Mouse (Mus musculus): ENCODE measurements around the gene Klhl32. TPM values are rescaled to one million over a fixed set of nuclear protein-coding genes. Genes with fewer than 3 reads are reported as not detected.
"Not testable (repeated sequence)": the region's sequence is repeated elsewhere in the genome, so short reads cannot be mapped to it uniquely, and the experiment has no call there.

Gene Klhl32
- polyA plus RNA-seq, 1 experiment: 0.96 TPM

- H3K4me3 ChIP-seq (ENCODE audit: low read depth, low read length): no peak overlapping the region
- H3K9ac ChIP-seq (ENCODE audit: low read depth, poor library complexity, severe bottlenecking): no peak overlapping the region
- H3K36me3 ChIP-seq (ENCODE audit: control insufficient read depth, insufficient read depth, low read length, poor library complexity, severe bottlenecking): no peaks in the 10 kb centered on the region
- no peaks in the 10 kb centered on the region; the same call in 1 of the 2 replicates for H3K27me3 ChIP-seq (ENCODE audit: control insufficient read depth, insufficient read depth, low read length, poor library complexity, severe bottlenecking)
- no peaks in the 10 kb centered on the region for H3K4me1 ChIP-seq (ENCODE audit: control insufficient read depth, insufficient read depth, low read length)
- H3K27ac ChIP-seq (ENCODE audit: insufficient read depth, low read length): no peak overlapping the region
- no peaks in the 10 kb centered on the region for H3K9me3 ChIP-seq (replicated peaks; ENCODE audit: control insufficient read depth, insufficient read depth, low read length, poor library complexity, severe bottlenecking)
- TF ChIP-seq CTCF (IDR thresholded peaks at IDR 0.05; ENCODE audit: low read depth, low read length): no peak
Observed at GRCm38 (mm10) chr4:24715559-24715958, 135.4 kb downstream of the Klhl32 start.

- no peaks in the 10 kb centered on the region for H3K4me1 ChIP-seq (ENCODE audit: control insufficient read depth, insufficient read depth, low read length)
- no peaks in the 10 kb centered on the region for H3K36me3 ChIP-seq (ENCODE audit: control insufficient read depth, insufficient read depth, low read length, poor library complexity, severe bottlenecking)
- no peaks in the 10 kb centered on the region; the same call in 1 of the 2 replicates for H3K27me3 ChIP-seq (ENCODE audit: control insufficient read depth, insufficient read depth, low read length, poor library complexity, severe bottlenecking)
- no peaks in the 10 kb centered on the region for H3K9me3 ChIP-seq (replicated peaks; ENCODE audit: control insufficient read depth, insufficient read depth, low read length, poor library complexity, severe bottlenecking)
- no peak overlapping the region for H3K27ac ChIP-seq (ENCODE audit: insufficient read depth, low read length)
- no peak overlapping the region for H3K4me3 ChIP-seq (ENCODE audit: low read depth, low read length)
- no peak overlapping the region for H3K9ac ChIP-seq (ENCODE audit: low read depth, poor library complexity, severe bottlenecking)
- TF ChIP-seq CTCF (IDR thresholded peaks at IDR 0.05; ENCODE audit: low read depth, low read length): no peak
- no peak for TF ChIP-seq EP300 (IDR thresholded peaks at IDR 0.05; ENCODE audit: insufficient read depth, low read depth, low read length)
- no peak for TF ChIP-seq POLR2A (IDR thresholded peaks at IDR 0.05; ENCODE audit: insufficient read depth, low read length)
Observed at GRCm38 (mm10) chr4:24714367-24714766, 136.6 kb downstream of the Klhl32 start.

GRCm38 (mm10) chr4:24698528-24699117, 152.3 kb downstream of the Klhl32 start:
- H3K4me3 ChIP-seq (ENCODE audit: low read depth, low read length): no peak overlapping the region
- H3K9ac ChIP-seq (ENCODE audit: low read depth, poor library complexity, severe bottlenecking): no peak overlapping the region
- no peaks in the 10 kb centered on the region for H3K9me3 ChIP-seq (replicated peaks; ENCODE audit: control insufficient read depth, insufficient read depth, low read length, poor library complexity, severe bottlenecking)
- H3K27me3 ChIP-seq (ENCODE audit: control insufficient read depth, insufficient read depth, low read length, poor library complexity, severe bottlenecking): 0 out of 2 replicates have a peak, but pooled peaks cover 1% of the 10 kb centered on the region
- TF ChIP-seq POLR2A (IDR thresholded peaks at IDR 0.05; ENCODE audit: insufficient read depth, low read length) (no peak), EP300 (IDR thresholded peaks at IDR 0.05; ENCODE audit: insufficient read depth, low read depth, low read length) (no peak), CTCF (IDR thresholded peaks at IDR 0.05; ENCODE audit: low read depth, low read length) (peak; percentile 13)
- H3K27ac ChIP-seq (ENCODE audit: insufficient read depth, low read length): no peak overlapping the region
- H3K36me3 ChIP-seq (ENCODE audit: control insufficient read depth, insufficient read depth, low read length, poor library complexity, severe bottlenecking): no peaks in the 10 kb centered on the region
- H3K4me1 ChIP-seq (ENCODE audit: control insufficient read depth, insufficient read depth, low read length): no peaks in the 10 kb centered on the region

- no peak overlapping the region for H3K4me3 ChIP-seq (ENCODE audit: low read depth, low read length)
- no peaks in the 10 kb centered on the region for H3K36me3 ChIP-seq (ENCODE audit: control insufficient read depth, insufficient read depth, low read length, poor library complexity, severe bottlenecking)
- no peaks in the 10 kb centered on the region for H3K27me3 ChIP-seq (ENCODE audit: control insufficient read depth, insufficient read depth, low read length, poor library complexity, severe bottlenecking)
- TF ChIP-seq EP300 (IDR thresholded peaks at IDR 0.05; ENCODE audit: insufficient read depth, low read depth, low read length): no peak
- TF ChIP-seq POLR2A (IDR thresholded peaks at IDR 0.05; ENCODE audit: insufficient read depth, low read length): no peak
- TF ChIP-seq CTCF (IDR thresholded peaks at IDR 0.05; ENCODE audit: low read depth, low read length): no peak
- H3K9ac ChIP-seq (ENCODE audit: low read depth, poor library complexity, severe bottlenecking): no peak overlapping the region
- no peaks in the 10 kb centered on the region for H3K4me1 ChIP-seq (ENCODE audit: control insufficient read depth, insufficient read depth, low read length)
- H3K9me3 ChIP-seq (replicated peaks; ENCODE audit: control insufficient read depth, insufficient read depth, low read length, poor library complexity, severe bottlenecking): no peaks in the 10 kb centered on the region
- H3K27ac ChIP-seq (ENCODE audit: insufficient read depth, low read length): no peak overlapping the region
Observed at GRCm38 (mm10) chr4:24680080-24680479, 170.8 kb downstream of the Klhl32 start.

GRCm38 (mm10) chr4:24670007-24670406, 180.9 kb downstream of the Klhl32 start:
- Histone ChIP-seq H3K27ac (ENCODE audit: insufficient read depth, low read length) (no peak overlapping the region), H3K9me3 (replicated peaks; ENCODE audit: control insufficient read depth, insufficient read depth, low read length, poor library complexity, severe bottlenecking) (no peaks in the 10 kb centered on the region), H3K27me3 (ENCODE audit: control insufficient read depth, insufficient read depth, low read length, poor library complexity, severe bottlenecking) (no peaks in the 10 kb centered on the region), H3K4me1 (ENCODE audit: control insufficient read depth, insufficient read depth, low read length) (no peaks in the 10 kb centered on the region), H3K4me3 (ENCODE audit: low read depth, low read length) (no peak overlapping the region), H3K36me3 (ENCODE audit: control insufficient read depth, insufficient read depth, low read length, poor library complexity, severe bottlenecking) (no peaks in the 10 kb centered on the region), H3K9ac (ENCODE audit: low read depth, poor library complexity, severe bottlenecking) (no peak overlapping the region)
- TF ChIP-seq POLR2A (IDR thresholded peaks at IDR 0.05; ENCODE audit: insufficient read depth, low read length) (no peak), EP300 (IDR thresholded peaks at IDR 0.05; ENCODE audit: insufficient read depth, low read depth, low read length) (no peak), CTCF (IDR thresholded peaks at IDR 0.05; ENCODE audit: low read depth, low read length) (no peak)

- H3K4me3 ChIP-seq (ENCODE audit: low read depth, low read length): no peak overlapping the region
- H3K9me3 ChIP-seq (replicated peaks; ENCODE audit: control insufficient read depth, insufficient read depth, low read length, poor library complexity, severe bottlenecking): no peaks in the 10 kb centered on the region
- H3K27ac ChIP-seq (ENCODE audit: insufficient read depth, low read length): no peak overlapping the region
- no peak overlapping the region for H3K9ac ChIP-seq (ENCODE audit: low read depth, poor library complexity, severe bottlenecking)
- H3K4me1 ChIP-seq (ENCODE audit: control insufficient read depth, insufficient read depth, low read length): no peaks in the 10 kb centered on the region
- no peaks in the 10 kb centered on the region for H3K36me3 ChIP-seq (ENCODE audit: control insufficient read depth, insufficient read depth, low read length, poor library complexity, severe bottlenecking)
- no peak for TF ChIP-seq CTCF (IDR thresholded peaks at IDR 0.05; ENCODE audit: low read depth, low read length)
- no peak for TF ChIP-seq POLR2A (IDR thresholded peaks at IDR 0.05; ENCODE audit: insufficient read depth, low read length)
- TF ChIP-seq EP300 (IDR thresholded peaks at IDR 0.05; ENCODE audit: insufficient read depth, low read depth, low read length): no peak
- no peaks in the 10 kb centered on the region for H3K27me3 ChIP-seq (ENCODE audit: control insufficient read depth, insufficient read depth, low read length, poor library complexity, severe bottlenecking)
Observed at GRCm38 (mm10) chr4:24659218-24659617, 191.7 kb downstream of the Klhl32 start.

GRCm38 (mm10) chr4:24644735-24645134, 206.2 kb downstream of the Klhl32 start:
- H3K4me1 ChIP-seq (ENCODE audit: control insufficient read depth, insufficient read depth, low read length); H3K9me3 ChIP-seq (replicated peaks; ENCODE audit: control insufficient read depth, insufficient read depth, low read length, poor library complexity, severe bottlenecking); H3K27ac ChIP-seq (ENCODE audit: insufficient read depth, low read length); H3K4me3 ChIP-seq (ENCODE audit: low read depth, low read length); H3K9ac ChIP-seq (ENCODE audit: low read depth, poor library complexity, severe bottlenecking); H3K27me3 ChIP-seq (ENCODE audit: control insufficient read depth, insufficient read depth, low read length, poor library complexity, severe bottlenecking); H3K36me3 ChIP-seq (ENCODE audit: control insufficient read depth, insufficient read depth, low read length, poor library complexity, severe bottlenecking): not testable (repeated sequence)

Data from ES-Bruce4 (cell line).